Comparison of ENCODE assay signal across 7 mouse cellular contexts in the genomic region with DNA sequence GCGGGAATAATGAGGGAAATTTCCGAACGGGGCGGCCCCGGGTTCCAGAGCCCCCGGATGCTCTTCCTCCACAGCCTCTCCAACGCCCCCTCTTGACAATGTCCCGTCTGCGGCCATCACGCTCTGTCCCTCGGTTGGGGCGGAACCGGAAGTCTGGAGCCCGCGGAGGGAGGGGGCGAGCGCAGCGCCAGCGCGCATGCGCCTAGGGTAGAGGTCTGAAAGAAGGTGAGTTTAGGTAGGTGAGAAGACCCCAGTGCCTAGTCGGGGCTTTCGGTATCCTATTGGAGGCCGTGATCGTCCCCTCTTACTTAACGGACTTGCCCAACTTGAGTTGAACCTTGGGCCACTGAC. TPM values are rescaled to one million over a fixed set of nuclear protein-coding genes. Genes with fewer than 3 reads are reported as not detected.
DNase-seq lines count a peak whose midpoint lies in the region; ATAC-seq lines count a peak whose summit lies in the region.

A gene (minus strand): TSS at position 155 of the 351 bp plus-strand sequence.

- peaks cover 11% of the 10 kb centered on the region; the same call in 1 of the 2 replicates for H3K36me3 ChIP-seq in intestine, embryonic 14.5 days (ENCODE audit: control insufficient read depth, insufficient read depth, low read length)

- peak within 1 kb of the TSS; percentile 87 for H3K9ac ChIP-seq in intestine, embryonic 14.5 days (ENCODE audit: low read length)

- 1% methylated on average over 26 of the region's 26 CpGs for WGBS in intestine, embryonic 14.5 days

- H3K27me3 ChIP-seq in intestine, embryonic 14.5 days (replicated peaks; ENCODE audit: control insufficient read depth, insufficient read depth, low read length), result no peaks in the 10 kb centered on the region

- peak; percentile 86 for ATAC-seq in intestine, embryonic 14.5 days (replicated peaks; ENCODE audit: low FRiP score, low TSS enrichment, low read depth)

- H3K4me2 ChIP-seq in intestine, embryonic 14.5 days (ENCODE audit: low read length), result peak within 1 kb of the TSS; percentile 82

- H3K4me1 ChIP-seq in intestine, embryonic 14.5 days (replicated peaks; ENCODE audit: control insufficient read depth, insufficient read depth, low read length), result peaks cover 10% of the 10 kb centered on the region

- H3K27ac ChIP-seq in intestine, embryonic 14.5 days (ENCODE audit: low read depth), result peak within 1 kb of the TSS; percentile 96

- H3K9me3 ChIP-seq in intestine, embryonic 14.5 days (ENCODE audit: control insufficient read depth, low read length), result no peaks in the 10 kb centered on the region

- intact Hi-C loops in left cerebral cortex, postnatal 25 days (cut with DNase I), result loop anchor here (5.0 kb wide), 1 partner anchor 157 kb away; no protein-coding TSS in a partner anchor

- peak within 1 kb of the TSS; percentile 82 for H3K4me3 ChIP-seq in intestine, embryonic 14.5 days (ENCODE audit: low read depth, low read length)

- DNase-seq in adipocyte (ENCODE audit: low spot score), result peak; percentile 93
- peak; percentile 93 for DNase-seq in embryo, embryonic 10 days (ENCODE audit: low spot score)
- DNase-seq in gastrocnemius, postnatal 25 days, result peak; percentile 85
- DNase-seq in intestine, embryonic 14.5 days (ENCODE audit: low spot score), result no peak
- peak; percentile 76 to 84 for DNase-seq in left cerebral cortex, postnatal 25 days (ENCODE audit: low spot score in 2 of 2)
- DNase-seq in mesoderm, embryonic 11.5 days (ENCODE audit: low read depth, low spot score), result peak; percentile 95
- DNase-seq in right cerebral cortex, postnatal 4 days, result peak; percentile 87

RNA-seq across cellular contexts. Expression of the gene that starts here (rescaled TPM):
- total RNA-seq in gastrocnemius, postnatal 25 days (2021), result 1 to 10 TPM; 3.0 to 4.1 TPM
- polyA plus RNA-seq in intestine, embryonic 14.5 days (2014; fragmentation: Nextera tagmentation; extraction: Ambion mirVana), result 12.4 and 13.7 TPM in 2 replicates
- 1 to 10 TPM; 4.6 to 4.9 TPM for total RNA-seq in left cerebral cortex, postnatal 25 days (2021)
